Mouse (Mus musculus) c-Kit-positive CD71-positive TER-119-positive erythroid progenitor cells, embryonic 14.5 days (primary cell): Measurements from ENCODE around the gene Smad1.

Experiments used
- DNase-seq: peaks from one replicate; pipeline ENCODE4 v3.0.0-alpha.2; 2013; ENCODE audit warnings: low spot score

Smad1 gene

GRCm38 (mm10) chr8:79354009-79354408, 45.3 kb downstream of the Smad1 start:
- no peak for DNase-seq

GRCm38 (mm10) chr8:79351916-79352315, 47.4 kb downstream of the Smad1 start:
- DNase-seq, result no peak

GRCm38 (mm10) chr8:79350805-79351204, 48.5 kb downstream of the Smad1 start:
- DNase-seq, result no peak

GRCm38 (mm10) chr8:79350094-79350593, 49.2 kb downstream of the Smad1 start:
- DNase-seq, result no peak

GRCm38 (mm10) chr8:79346414-79346813, 52.9 kb downstream of the Smad1 start:
- no peak for DNase-seq

GRCm38 (mm10) chr8:79345856-79346255, 53.5 kb downstream of the Smad1 start:
- DNase-seq, result no peak

GRCm38 (mm10) chr8:79341236-79341635, 58.1 kb downstream of the Smad1 start:
- no peak for DNase-seq

GRCm38 (mm10) chr8:79339555-79339954, 59.8 kb downstream of the Smad1 start:
- DNase-seq, result no peak

GRCm38 (mm10) chr8:79338619-79339018, 60.7 kb downstream of the Smad1 start:
- no peak for DNase-seq

- DNase-seq, result no peak
These were observed 67.0 kb downstream of the Smad1 start for GRCm38 (mm10) chr8:79332109-79332900.

GRCm38 (mm10) chr8:79331571-79331970, 67.7 kb downstream of the Smad1 start:
- no peak for DNase-seq

GRCm38 (mm10) chr8:79331017-79331416, 68.3 kb downstream of the Smad1 start:
- no peak for DNase-seq

GRCm38 (mm10) chr8:79329735-79330134, 69.6 kb downstream of the Smad1 start:
- DNase-seq, result no peak

GRCm38 (mm10) chr8:79329182-79329581, 70.1 kb downstream of the Smad1 start:
- DNase-seq, result no peak

GRCm38 (mm10) chr8:79325510-79325909, 73.8 kb downstream of the Smad1 start:
- DNase-seq, result no peak

GRCm38 (mm10) chr8:79324928-79325327, 74.4 kb downstream of the Smad1 start:
- DNase-seq, result no peak

GRCm38 (mm10) chr8:79324036-79324435, 75.3 kb downstream of the Smad1 start:
- DNase-seq, result no peak

- no peak for DNase-seq
These were observed 76.2 kb downstream of the Smad1 start for GRCm38 (mm10) chr8:79323121-79323520.

- DNase-seq, result no peak
These were observed 88.5 kb downstream of the Smad1 start for GRCm38 (mm10) chr8:79310801-79311200.

- DNase-seq, result no peak
These were observed 93.4 kb downstream of the Smad1 start for GRCm38 (mm10) chr8:79305941-79306340.

- no peak for DNase-seq
These were observed 97.8 kb downstream of the Smad1 start for GRCm38 (mm10) chr8:79301548-79301947.

GRCm38 (mm10) chr8:79299704-79300103, 99.6 kb downstream of the Smad1 start:
- no peak for DNase-seq

GRCm38 (mm10) chr8:79297763-79298162, 101.6 kb downstream of the Smad1 start:
- DNase-seq, result no peak
